Mouse (Mus musculus): ENCODE data around the gene Lin7c. TPM values are rescaled to one million over a fixed set of nuclear protein-coding genes. Genes with fewer than 3 reads are reported as not detected.
A peak's percentile ranks its signal among the peaks of the same experiment; 100 is the strongest.

The Lin7c gene
- polyA plus RNA-seq, 1 experiment from 2014 or later, result 152 TPM

- WGBS, result under 1% methylated on average over 27 of the region's 34 CpGs
- H3K9me3 ChIP-seq, result no peaks in the 10 kb centered on the region
- peak overlapping the region; percentile 99 for H3K4me3 ChIP-seq
- ATAC-seq (ENCODE audit: low read depth), result peak; percentile 88
- peaks cover 22% of the 10 kb centered on the region for H3K4me1 ChIP-seq (replicated peaks)
- peak overlapping the region; percentile 89 for H3K27ac ChIP-seq (replicated peaks)
- H3K9ac ChIP-seq, result peak overlapping the region; percentile 96
- H3K4me2 ChIP-seq, result peak overlapping the region; percentile 73
- no peaks in the 10 kb centered on the region for H3K27me3 ChIP-seq
- H3K36me3 ChIP-seq, result peaks cover 19% of the 10 kb centered on the region
Measured at GRCm38 (mm10) chr2:109891031-109891430, 378 bp downstream of the Lin7c start.

GRCm38 (mm10) chr2:109891471-109891870 is 818 bp downstream of the Lin7c start:
- H3K9ac ChIP-seq, result peak overlapping the region; percentile 96
- H3K36me3 ChIP-seq, result peaks cover 24% of the 10 kb centered on the region
- no peaks in the 10 kb centered on the region for H3K27me3 ChIP-seq
- H3K4me3 ChIP-seq, result peak overlapping the region; percentile 99
- H3K9me3 ChIP-seq, result no peaks in the 10 kb centered on the region
- peaks cover 22% of the 10 kb centered on the region for H3K4me1 ChIP-seq (replicated peaks)
- 21% methylated on average over 4 of the region's 4 CpGs for WGBS
- peak overlapping the region; percentile 89 for H3K27ac ChIP-seq (replicated peaks)
- no peak for ATAC-seq (ENCODE audit: low read depth)
- H3K4me2 ChIP-seq, result peak overlapping the region; percentile 73

- Histone ChIP-seq H3K4me1 (replicated peaks) (peaks cover 21% of the 10 kb centered on the region), H3K27ac (replicated peaks) (no peak overlapping the region), H3K9me3 (no peaks in the 10 kb centered on the region), H3K4me2 (no peak overlapping the region), H3K9ac (no peak overlapping the region), H3K36me3 (peaks cover 64% of the 10 kb centered on the region), H3K27me3 (no peaks in the 10 kb centered on the region), H3K4me3 (no peak overlapping the region)
- WGBS, result 85% methylated on average over 7 of the region's 7 CpGs
- no peak for ATAC-seq (ENCODE audit: low read depth)
Measured at GRCm38 (mm10) chr2:109896311-109896710, 5.7 kb downstream of the Lin7c start.

- 72% methylated on average over 7 of the region's 7 CpGs for WGBS
- Histone ChIP-seq H3K4me1 (replicated peaks) (no peaks in the 10 kb centered on the region), H3K36me3 (peaks cover 37% of the 10 kb centered on the region), H3K27ac (replicated peaks) (no peak overlapping the region), H3K27me3 (no peaks in the 10 kb centered on the region), H3K9me3 (no peaks in the 10 kb centered on the region), H3K4me2 (no peak overlapping the region), H3K9ac (no peak overlapping the region), H3K4me3 (no peak overlapping the region)
- no peak for ATAC-seq (ENCODE audit: low read depth)
Measured at GRCm38 (mm10) chr2:109902869-109903268, 12.2 kb downstream of the Lin7c start.

- Histone ChIP-seq H3K4me1 (replicated peaks) (no peaks in the 10 kb centered on the region), H3K9ac (no peak overlapping the region), H3K4me3 (no peak overlapping the region), H3K36me3 (peaks cover 23% of the 10 kb centered on the region), H3K27me3 (no peaks in the 10 kb centered on the region), H3K9me3 (no peaks in the 10 kb centered on the region), H3K27ac (replicated peaks) (no peak overlapping the region), H3K4me2 (no peak overlapping the region)
- ATAC-seq (ENCODE audit: low read depth), result peak; percentile 85
- 1% methylated on average over 7 of the region's 7 CpGs for WGBS
Measured at GRCm38 (mm10) chr2:109904171-109904821, 13.6 kb downstream of the Lin7c start.

- 0 out of 2 replicates have a peak, but pooled peaks cover 5% of the 10 kb centered on the region for H3K9me3 ChIP-seq
- no peak overlapping the region for H3K9ac ChIP-seq
- no peaks in the 10 kb centered on the region for H3K36me3 ChIP-seq
- H3K4me3 ChIP-seq, result no peak overlapping the region
- 78% methylated on average over 2 of the region's 2 CpGs for WGBS
- ATAC-seq (ENCODE audit: low read depth), result no peak
- H3K27ac ChIP-seq (replicated peaks), result no peak overlapping the region
- H3K4me2 ChIP-seq, result no peak overlapping the region
- no peaks in the 10 kb centered on the region for H3K27me3 ChIP-seq
- H3K4me1 ChIP-seq (replicated peaks), result no peaks in the 10 kb centered on the region
Measured at GRCm38 (mm10) chr2:109909122-109909521, 18.5 kb downstream of the Lin7c start.

- Histone ChIP-seq H3K27ac (replicated peaks) (no peak overlapping the region), H3K36me3 (no peaks in the 10 kb centered on the region), H3K9ac (no peak overlapping the region), H3K4me1 (replicated peaks) (peaks cover 6% of the 10 kb centered on the region; the same call in 1 of the 2 replicates), H3K27me3 (no peaks in the 10 kb centered on the region), H3K4me2 (no peak overlapping the region), H3K4me3 (no peak overlapping the region), H3K9me3 (0 out of 2 replicates have a peak, but pooled peaks cover 5% of the 10 kb centered on the region)
- WGBS, result 95% methylated on average over 8 of the region's 8 CpGs
- ATAC-seq (ENCODE audit: low read depth), result no peak
Measured at GRCm38 (mm10) chr2:109912216-109912615, 21.6 kb downstream of the Lin7c start.

GRCm38 (mm10) chr2:109912766-109913165 is 22.1 kb downstream of the Lin7c start:
- ATAC-seq (ENCODE audit: low read depth), result no peak
- no peak overlapping the region for H3K9ac ChIP-seq

GRCm38 (mm10) chr2:109913241-109913640 is 22.6 kb downstream of the Lin7c start:
- H3K27me3 ChIP-seq, result no peaks in the 10 kb centered on the region
- no peak overlapping the region for H3K27ac ChIP-seq (replicated peaks)
- H3K36me3 ChIP-seq, result no peaks in the 10 kb centered on the region
- WGBS, result 49% methylated on average over 8 of the region's 8 CpGs
- ATAC-seq (ENCODE audit: low read depth), result no peak
- H3K4me3 ChIP-seq, result no peak overlapping the region
- H3K9me3 ChIP-seq, result 0 out of 2 replicates have a peak, but pooled peaks cover 5% of the 10 kb centered on the region
- no peak overlapping the region for H3K4me2 ChIP-seq
- H3K4me1 ChIP-seq (replicated peaks), result peaks cover 7% of the 10 kb centered on the region; the same call in 1 of the 2 replicates
- H3K9ac ChIP-seq, result no peak overlapping the region

More at GRCm38 (mm10) chr2:109912766-109913165, 22.1 kb downstream of the Lin7c start:
- Histone ChIP-seq H3K36me3 (no peaks in the 10 kb centered on the region), H3K9me3 (0 out of 2 replicates have a peak, but pooled peaks cover 5% of the 10 kb centered on the region), H3K27me3 (no peaks in the 10 kb centered on the region), H3K4me1 (replicated peaks) (peaks cover 7% of the 10 kb centered on the region; the same call in 1 of the 2 replicates), H3K4me3 (no peak overlapping the region), H3K4me2 (no peak overlapping the region), H3K27ac (replicated peaks) (no peak overlapping the region)
- WGBS, result 85% methylated on average over 12 of the region's 12 CpGs

GRCm38 (mm10) chr2:109914601-109915000 is 23.9 kb downstream of the Lin7c start:
- Histone ChIP-seq H3K4me2 (no peak overlapping the region), H3K9ac (no peak overlapping the region), H3K36me3 (no peaks in the 10 kb centered on the region), H3K27ac (replicated peaks) (no peak overlapping the region), H3K4me3 (no peak overlapping the region), H3K4me1 (replicated peaks) (peaks cover 21% of the 10 kb centered on the region), H3K27me3 (no peaks in the 10 kb centered on the region), H3K9me3 (0 out of 2 replicates have a peak, but pooled peaks cover 5% of the 10 kb centered on the region)
- no peak for ATAC-seq (ENCODE audit: low read depth)

GRCm38 (mm10) chr2:109916782-109917495 is 26.3 kb downstream of the Lin7c start:
- H3K9ac ChIP-seq, result peak overlapping the region; percentile 41; the same call in 1 of the 2 replicates
- no peaks in the 10 kb centered on the region for H3K9me3 ChIP-seq
- no peaks in the 10 kb centered on the region for H3K36me3 ChIP-seq
- H3K27ac ChIP-seq (replicated peaks), result peak overlapping the region; percentile 97
- ATAC-seq (ENCODE audit: low read depth), result peak; percentile 1; the same call in 1 of the 2 replicates
- H3K27me3 ChIP-seq, result no peaks in the 10 kb centered on the region
- peak overlapping the region; percentile 88 for H3K4me3 ChIP-seq
- H3K4me1 ChIP-seq (replicated peaks), result peaks cover 44% of the 10 kb centered on the region
- H3K4me2 ChIP-seq, result peak overlapping the region; percentile 87
- 3% methylated on average over 11 of the region's 11 CpGs for WGBS

Measured in neural tube, embryonic 13.5 days (tissue).